Comparison of ENCODE assay signal across 14 mouse cellular contexts in genomic region chr14:51996866-51997265, GRCm38 (mm10). TPM values are rescaled to one million over a fixed set of nuclear protein-coding genes. Genes with fewer than 3 reads are reported as not detected.
A peak's percentile ranks its signal among the peaks of the same experiment; 100 is the strongest.
DNase-seq lines count a peak whose midpoint lies in the region; ATAC-seq lines count a peak whose summit lies in the region.
"Had no signal": no experiment of that assay in that cellular context is flagged by ENCODE, and none has a peak within 500 bp of the region (broad histone marks: within the 10 kb centered on the region; RNA-seq: fewer than 3 reads in every experiment).

No protein-coding gene starts in this region.

- WGBS in hindbrain, embryonic 15.5 days, result 49% methylated on average over 17 of the region's 17 CpGs
- WGBS in hindbrain, embryonic 11.5 days, result 76% methylated on average over 17 of the region's 17 CpGs

- no peak for DNase-seq in cerebellum, adult 18-20 months
- no peak for DNase-seq in hindbrain, embryonic 11.5 days (ENCODE audit: low spot score)
- DNase-seq in testis, postnatal 10 days (ENCODE audit: low spot score), result peak; percentile 70
- no peak for DNase-seq in testis, postnatal 14 days (ENCODE audit: low spot score)
- no peak for DNase-seq in adipocyte (ENCODE audit: low spot score)
- no peak for DNase-seq in kidney, postnatal 14 days
- DNase-seq: adrenal gland, postnatal 10 days; kidney, postnatal 36 days; lung, adult 2 months had no signal

- H3K27ac ChIP-seq in hindbrain, embryonic 15.5 days (replicated peaks), result no peak overlapping the region
- no peak overlapping the region for H3K27ac ChIP-seq in hindbrain, embryonic 11.5 days (ENCODE audit: low read depth, low read length)
- H3K27ac ChIP-seq: heart, embryonic 15.5 days had no signal

- H3K4me1 ChIP-seq in hindbrain, embryonic 15.5 days (replicated peaks), result no peaks in the 10 kb centered on the region
- H3K4me1 ChIP-seq in hindbrain, embryonic 11.5 days (replicated peaks; ENCODE audit: control insufficient read depth, insufficient read depth, low read length), result no peaks in the 10 kb centered on the region

- no peak overlapping the region for H3K9ac ChIP-seq in hindbrain, embryonic 15.5 days
- no peak overlapping the region for H3K9ac ChIP-seq in hindbrain, embryonic 11.5 days (ENCODE audit: low read depth, low read length)
- H3K9ac ChIP-seq: heart, embryonic 15.5 days had no signal

- H3K4me2 ChIP-seq in hindbrain, embryonic 15.5 days, result no peak overlapping the region
- H3K4me2 ChIP-seq in hindbrain, embryonic 11.5 days (replicated peaks; ENCODE audit: low read depth, low read length), result no peak overlapping the region
- H3K4me2 ChIP-seq: heart, embryonic 15.5 days had no signal

- 0 out of 2 replicates have a peak, but pooled peaks have one; percentile 15 for ATAC-seq in cerebellum, adult (ENCODE audit: insufficient number of reproducible peaks, low FRiP score, low TSS enrichment)
- peak; percentile 49; the same call in 1 of the 2 replicates for ATAC-seq in hindbrain, embryonic 15.5 days (ENCODE audit: low FRiP score, low read depth)
- ATAC-seq in hindbrain, embryonic 11.5 days (ENCODE audit: low FRiP score), result no peak; the same call in 1 of the 2 replicates

- H3K27me3 ChIP-seq in hindbrain, embryonic 15.5 days, result no peaks in the 10 kb centered on the region
- no peaks in the 10 kb centered on the region for H3K27me3 ChIP-seq in hindbrain, embryonic 11.5 days (ENCODE audit: control insufficient read depth, insufficient read depth, low read length)
- H3K27me3 ChIP-seq: heart, embryonic 15.5 days had no signal

- no peak overlapping the region for H3K4me3 ChIP-seq in hindbrain, embryonic 15.5 days
- no peak overlapping the region for H3K4me3 ChIP-seq in hindbrain, embryonic 11.5 days (ENCODE audit: low read depth, low read length)
- H3K4me3 ChIP-seq: heart, embryonic 15.5 days had no signal

- peaks cover 74% of the 10 kb centered on the region for H3K36me3 ChIP-seq in hindbrain, embryonic 15.5 days
- peaks cover 12% of the 10 kb centered on the region for H3K36me3 ChIP-seq in hindbrain, embryonic 11.5 days (ENCODE audit: control insufficient read depth, insufficient read depth, low read length)

- no peaks in the 10 kb centered on the region for H3K9me3 ChIP-seq in hindbrain, embryonic 15.5 days
- H3K9me3 ChIP-seq in hindbrain, embryonic 11.5 days (ENCODE audit: control insufficient read depth, low read length), result no peaks in the 10 kb centered on the region
- H3K9me3 ChIP-seq: heart, embryonic 15.5 days had no signal

RNA-seq across cellular contexts. Expression of gene Arhgef40, which starts 12.3 kb away (rescaled TPM):
- 85.2 and 87.6 TPM in 2 replicates for polyA plus RNA-seq in hindbrain, embryonic 15.5 days (2015; fragmentation: Nextera tagmentation; extraction: Ambion mirVana)
- polyA plus RNA-seq in hindbrain, embryonic 11.5 days (2014; fragmentation: Nextera tagmentation; extraction: Ambion mirVana), result 58.5 and 58.8 TPM in 2 replicates

RNA-seq across cellular contexts. Expression of gene Tmem253, which starts 18.6 kb away (rescaled TPM):
- 0.17 and 1.1 TPM in 2 replicates for polyA plus RNA-seq in hindbrain, embryonic 15.5 days (2015; fragmentation: Nextera tagmentation; extraction: Ambion mirVana)
- polyA plus RNA-seq in hindbrain, embryonic 11.5 days (2014; fragmentation: Nextera tagmentation; extraction: Ambion mirVana), result 0.50 and 1.6 TPM in 2 replicates

RNA-seq across cellular contexts. Expression of gene Zfp219, which starts 23.7 kb away (rescaled TPM):
- polyA plus RNA-seq in hindbrain, embryonic 15.5 days (2015; fragmentation: Nextera tagmentation; extraction: Ambion mirVana), result 38.2 and 40.5 TPM in 2 replicates
- polyA plus RNA-seq in hindbrain, embryonic 11.5 days (2014; fragmentation: Nextera tagmentation; extraction: Ambion mirVana), result 55.3 and 67.1 TPM in 2 replicates

RNA-seq across cellular contexts. Expression of gene Olfr221, which starts 45.4 kb away (rescaled TPM):
- polyA plus RNA-seq in hindbrain, embryonic 15.5 days (2015; fragmentation: Nextera tagmentation; extraction: Ambion mirVana), result 0.05 TPM in 1 of 2 replicates, not detected in the other
- not detected in 2 replicates for polyA plus RNA-seq in hindbrain, embryonic 11.5 days (2014; fragmentation: Nextera tagmentation; extraction: Ambion mirVana)
- polyA plus RNA-seq: heart, embryonic 15.5 days; lung, adult 2 months; neural tube, embryonic 11.5 days; spleen, adult 2 months had no signal
